Mouse (Mus musculus): ENCODE results near the gene Fbxo31. TPM values are rescaled to one million over a fixed set of nuclear protein-coding genes. Genes with fewer than 3 reads are reported as not detected.
A peak's percentile ranks its signal among the peaks of the same experiment; 100 is the strongest.

The Fbxo31 gene
- total RNA-seq, 2 experiments from 2014 or later: 52.8 to 68.4 TPM

GRCm38 (mm10) chr8:121590203-121591177 lies 11.9 kb upstream of the Fbxo31 start, which contains the start of gene Map1lc3b:
Gene Map1lc3b (plus strand): TSS chr8:121590361.
- DNase-seq (ENCODE audit: low spot score in 2 of 2): peak; percentile 94 to 96

GRCm38 (mm10) chr8:121589205-121589726 lies 10.7 kb upstream of the Fbxo31 start:
- DNase-seq (ENCODE audit: low spot score in 2 of 2): no peak

- DNase-seq (ENCODE audit: low spot score in 2 of 2): no peak
These were observed 10.1 kb upstream of the Fbxo31 start for GRCm38 (mm10) chr8:121588750-121589149.

- peak; percentile 98 to 100 for DNase-seq (ENCODE audit: low spot score in 2 of 2)
These were observed 6.7 kb upstream of the Fbxo31 start for GRCm38 (mm10) chr8:121585159-121585825.

GRCm38 (mm10) chr8:121584730-121585129 lies 6.1 kb upstream of the Fbxo31 start:
- no peak for DNase-seq (ENCODE audit: low spot score in 2 of 2)

GRCm38 (mm10) chr8:121583653-121584052 lies 5.0 kb upstream of the Fbxo31 start:
- no peak for DNase-seq (ENCODE audit: low spot score in 2 of 2)

GRCm38 (mm10) chr8:121580465-121580864 lies 1.9 kb upstream of the Fbxo31 start:
- no peak for DNase-seq (ENCODE audit: low spot score in 2 of 2)

- no peak for DNase-seq (ENCODE audit: low spot score in 2 of 2)
These were observed 593 bp downstream of the Fbxo31 start for GRCm38 (mm10) chr8:121577751-121578675.

- no peak for DNase-seq (ENCODE audit: low spot score in 2 of 2)
These were observed 2.9 kb downstream of the Fbxo31 start for GRCm38 (mm10) chr8:121575661-121576060.

GRCm38 (mm10) chr8:121573275-121573674 lies 5.3 kb downstream of the Fbxo31 start:
- DNase-seq (ENCODE audit: low spot score in 2 of 2): peak in 1 of 2 experiments; percentile 69

GRCm38 (mm10) chr8:121572121-121572520 lies 6.5 kb downstream of the Fbxo31 start:
- no peak for DNase-seq (ENCODE audit: low spot score in 2 of 2)

- DNase-seq (ENCODE audit: low spot score in 2 of 2): no peak
These were observed 7.8 kb downstream of the Fbxo31 start for GRCm38 (mm10) chr8:121570801-121571200.

GRCm38 (mm10) chr8:121570335-121570734 lies 8.3 kb downstream of the Fbxo31 start:
- no peak for DNase-seq (ENCODE audit: low spot score in 2 of 2)

- DNase-seq (ENCODE audit: low spot score in 2 of 2): no peak
These were observed 10.3 kb downstream of the Fbxo31 start for GRCm38 (mm10) chr8:121568321-121568720.

- DNase-seq (ENCODE audit: low spot score in 2 of 2): no peak
These were observed 14.9 kb downstream of the Fbxo31 start for GRCm38 (mm10) chr8:121563701-121564100.

GRCm38 (mm10) chr8:121562941-121563351 lies 15.7 kb downstream of the Fbxo31 start:
- DNase-seq (ENCODE audit: low spot score in 2 of 2): peak in 1 of 2 experiments; percentile 44

GRCm38 (mm10) chr8:121561636-121562345 lies 16.8 kb downstream of the Fbxo31 start:
- peak in 1 of 2 experiments; percentile 69 for DNase-seq (ENCODE audit: low spot score in 2 of 2)

- DNase-seq (ENCODE audit: low spot score in 2 of 2): no peak
These were observed 18.0 kb downstream of the Fbxo31 start for GRCm38 (mm10) chr8:121560432-121561100.

GRCm38 (mm10) chr8:121559801-121560200 lies 18.8 kb downstream of the Fbxo31 start:
- DNase-seq (ENCODE audit: low spot score in 2 of 2): no peak
